Mouse (Mus musculus): Measurements from ENCODE around the gene A1cf. TPM values are rescaled to one million over a fixed set of nuclear protein-coding genes. Genes with fewer than 3 reads are reported as not detected.

The A1cf gene
- total and polyA plus RNA-seq, 3 experiments, result not detected

DNA sequence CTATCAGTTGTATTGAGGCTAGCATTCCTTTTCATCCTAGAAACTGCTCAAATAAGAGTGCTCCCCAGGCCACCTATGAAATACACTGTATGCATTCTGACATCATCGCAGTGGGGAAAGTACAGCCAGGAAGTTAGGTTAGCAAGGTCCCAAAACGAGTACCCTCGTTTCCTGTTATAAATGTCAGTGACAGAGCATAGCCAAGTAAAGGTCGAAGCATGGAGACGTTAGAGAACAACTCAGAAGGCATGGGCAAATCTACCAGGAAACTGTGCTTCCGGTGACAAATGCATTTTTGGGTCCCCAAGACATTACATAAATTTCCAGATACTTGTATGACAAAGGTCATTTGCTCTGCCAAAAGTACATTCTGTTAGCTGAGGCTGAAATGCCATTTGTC is 41.9 kb downstream of the A1cf start:
- Histone ChIP-seq H3K36me3 (replicated peaks in 1 of 2; ENCODE audit: control insufficient read depth in 1 of 2, insufficient read depth in 1 of 2, low read length in 1 of 2) (no peaks in the 10 kb centered on the region), H3K9ac (ENCODE audit: insufficient read depth, low read depth) (no peak overlapping the region), H3K9me3 (replicated peaks; ENCODE audit: low read length) (no peaks in the 10 kb centered on the region), H3K4me2 (ENCODE audit: insufficient read depth, low read depth, poor library complexity, severe bottlenecking) (0 out of 2 replicates have a peak overlapping the region, but pooled peaks have one; percentile 7), H3K79me2 (replicated peaks; ENCODE audit: control insufficient read depth, extremely low read depth, insufficient read depth, poor library complexity, severe bottlenecking) (no peaks in the 10 kb centered on the region), H3K27ac (ENCODE audit: insufficient read depth, low read depth) (no peak overlapping the region), H3K4me1 (ENCODE audit: control insufficient read depth in 1 of 2, insufficient read depth in 2 of 2) (peaks cover 3 to 24% of the 10 kb centered on the region in 2 experiments; a peak in 3 of 4 replicates), H3K4me3 (replicated peaks in 1 of 3; ENCODE audit: low read depth in 2 of 3, low read length in 2 of 3, poor library complexity in 1 of 3) (no peak overlapping the region), H3K27me3 (replicated peaks) (no peaks in the 10 kb centered on the region)
- DNase-seq (ENCODE audit: extremely low read depth), result peak; percentile 29
- dilution Hi-C loops (cut with MboI; ENCODE audit: extremely low pct_ligation_motif_present, extremely low pct_unique_long_range_greater_than_20kb, low sequenced_read_pairs) (no loop called here), in situ Hi-C loops (cut with MboI; ENCODE audit: low pct_ligation_motif_present, low pct_unique_long_range_greater_than_20kb, low sequenced_read_pairs) (loop anchor here (5.0 kb wide), 1 partner anchor 37 kb away; no protein-coding TSS in a partner anchor)
- TF ChIP-seq TBP (conservative IDR thresholded peaks at IDR 0.05; ENCODE audit: low read depth, low read length), result no peak
- TF ChIP-seq POLR2A (IDR thresholded peaks at IDR 0.05; ENCODE audit: low read depth, low read length), result no peak
- no peak for TF ChIP-seq HCFC1 (IDR thresholded peaks at IDR 0.05; ENCODE audit: low read depth, low read length)
- TF ChIP-seq ZC3H11A (IDR thresholded peaks at IDR 0.05; ENCODE audit: low read depth, low read length), result no peak
- no peak for TF ChIP-seq CHD2 (IDR thresholded peaks at IDR 0.05; ENCODE audit: low read length)
- no peak for TF ChIP-seq IRF4 (IDR thresholded peaks at IDR 0.05; ENCODE audit: low read depth, low read length)
- no peak for TF ChIP-seq ETS1 (conservative IDR thresholded peaks at IDR 0.05; ENCODE audit: low read depth, low read length)
- TF ChIP-seq SIN3A (IDR thresholded peaks at IDR 0.05; ENCODE audit: low read length), result no peak
- no peak for TF ChIP-seq SMC3 (IDR thresholded peaks at IDR 0.05; ENCODE audit: low read depth, low read length)
- TF ChIP-seq UBTF (IDR thresholded peaks at IDR 0.05; ENCODE audit: low read depth, low read length), result no peak
- TF ChIP-seq RCOR1 (conservative IDR thresholded peaks at IDR 0.05; ENCODE audit: low read depth, low read length), result no peak

DNA sequence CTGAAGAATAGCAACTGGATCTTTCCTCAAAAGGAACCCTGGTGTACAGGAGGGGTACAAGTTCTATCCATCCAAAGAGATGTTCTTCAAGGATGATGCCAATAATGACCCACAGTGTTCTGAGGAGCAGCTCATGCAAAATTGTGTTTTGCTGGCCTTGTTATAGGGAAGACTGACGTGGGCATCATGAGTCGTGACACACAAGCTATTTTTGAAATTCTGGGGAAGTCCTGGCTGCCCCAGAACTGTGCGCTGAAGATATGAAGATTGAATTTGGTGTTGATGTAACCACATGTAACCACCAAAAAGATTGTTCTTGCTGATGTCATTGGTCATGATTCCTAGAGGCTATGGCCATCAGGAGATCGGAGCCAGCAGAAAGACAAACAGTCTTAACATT is 45.4 kb downstream of the A1cf start:
- H3K4me3 ChIP-seq (replicated peaks in 1 of 3; ENCODE audit: low read depth in 2 of 3, low read length in 2 of 3, poor library complexity in 1 of 3), result no peak overlapping the region
- no peaks in the 10 kb centered on the region for H3K79me2 ChIP-seq (replicated peaks; ENCODE audit: control insufficient read depth, extremely low read depth, insufficient read depth, poor library complexity, severe bottlenecking)
- H3K9ac ChIP-seq (ENCODE audit: insufficient read depth, low read depth), result no peak overlapping the region
- no peaks in the 10 kb centered on the region for H3K9me3 ChIP-seq (replicated peaks; ENCODE audit: low read length)
- peaks cover 3 to 24% of the 10 kb centered on the region in 2 experiments; a peak in 3 of 4 replicates for H3K4me1 ChIP-seq (ENCODE audit: control insufficient read depth in 1 of 2, insufficient read depth in 2 of 2)
- dilution Hi-C loops (cut with MboI; ENCODE audit: extremely low pct_ligation_motif_present, extremely low pct_unique_long_range_greater_than_20kb, low sequenced_read_pairs), result no loop called here
- no peak overlapping the region for H3K4me2 ChIP-seq (ENCODE audit: insufficient read depth, low read depth, poor library complexity, severe bottlenecking)
- in situ Hi-C loops (cut with MboI; ENCODE audit: low pct_ligation_motif_present, low pct_unique_long_range_greater_than_20kb, low sequenced_read_pairs), result loop anchor here (5.0 kb wide), 1 partner anchor 33 kb away; no protein-coding TSS in a partner anchor
- peak; percentile 72; the same call in 1 of the 2 replicates for TF ChIP-seq MEF2A (IDR thresholded peaks at IDR 0.05; ENCODE audit: borderline replicate concordance, low read depth, low read length)
- no peak for TF ChIP-seq USF2 (conservative IDR thresholded peaks at IDR 0.05; ENCODE audit: low read depth, low read length)
- H3K27me3 ChIP-seq (replicated peaks), result no peaks in the 10 kb centered on the region
- peak; percentile 18 for DNase-seq (ENCODE audit: extremely low read depth)
- H3K36me3 ChIP-seq (replicated peaks in 1 of 2; ENCODE audit: control insufficient read depth in 1 of 2, insufficient read depth in 1 of 2, low read length in 1 of 2), result no peaks in the 10 kb centered on the region
- H3K27ac ChIP-seq (ENCODE audit: insufficient read depth, low read depth), result no peak overlapping the region

- TF ChIP-seq MEF2A (IDR thresholded peaks at IDR 0.05; ENCODE audit: borderline replicate concordance, low read depth, low read length) (no peak), MAZ (IDR thresholded peaks at IDR 0.05; ENCODE audit: low read depth, low read length) (no peak), PAX5 (IDR thresholded peaks at IDR 0.05; ENCODE audit: low read length) (no peak), HCFC1 (IDR thresholded peaks at IDR 0.05; ENCODE audit: low read depth, low read length) (no peak), ELF1 (IDR thresholded peaks at IDR 0.05; ENCODE audit: low read depth, low read length) (no peak), ETS1 (conservative IDR thresholded peaks at IDR 0.05; ENCODE audit: low read depth, low read length) (no peak), GABPA (IDR thresholded peaks at IDR 0.05; ENCODE audit: insufficient replicate concordance, low read depth, low read length) (no peak)
- H3K4me2 ChIP-seq (ENCODE audit: insufficient read depth, low read depth, poor library complexity, severe bottlenecking), result no peak overlapping the region
- H3K27me3 ChIP-seq (replicated peaks), result no peaks in the 10 kb centered on the region
- no peak overlapping the region for H3K9ac ChIP-seq (ENCODE audit: insufficient read depth, low read depth)
- H3K36me3 ChIP-seq (replicated peaks in 1 of 2; ENCODE audit: control insufficient read depth in 1 of 2, insufficient read depth in 1 of 2, low read length in 1 of 2), result no peaks in the 10 kb centered on the region
- peaks cover 0 to 8% of the 10 kb centered on the region in 2 experiments; a peak in 2 of 4 replicates for H3K4me1 ChIP-seq (ENCODE audit: control insufficient read depth in 1 of 2, insufficient read depth in 2 of 2)
- no peaks in the 10 kb centered on the region for H3K9me3 ChIP-seq (replicated peaks; ENCODE audit: low read length)
- in situ Hi-C loops (cut with MboI; ENCODE audit: low pct_ligation_motif_present, low pct_unique_long_range_greater_than_20kb, low sequenced_read_pairs) (no loop called here), dilution Hi-C loops (cut with MboI; ENCODE audit: extremely low pct_ligation_motif_present, extremely low pct_unique_long_range_greater_than_20kb, low sequenced_read_pairs) (no loop called here)
- no peak overlapping the region for H3K4me3 ChIP-seq (replicated peaks in 1 of 3; ENCODE audit: low read depth in 2 of 3, low read length in 2 of 3, poor library complexity in 1 of 3)
- H3K79me2 ChIP-seq (replicated peaks; ENCODE audit: control insufficient read depth, extremely low read depth, insufficient read depth, poor library complexity, severe bottlenecking), result no peaks in the 10 kb centered on the region
- no peak for DNase-seq (ENCODE audit: extremely low read depth)
- no peak overlapping the region for H3K27ac ChIP-seq (ENCODE audit: insufficient read depth, low read depth)
Observed at GRCm38 (mm10) chr19:31920357-31920756, 51.8 kb downstream of the A1cf start.

Measured in CH12.LX (cell line).